Mouse (Mus musculus) right cerebral cortex, postnatal 25 days (tissue): ENCODE measurements at regions not wholly inside any gene's neighbourhood (a gene's known extent, or its start where the extent isn't known, plus 50 kb on each side); places are given as distances from the start of the nearest gene placed in this dataset.

Source experiments
- DNase-seq: peaks from one replicate; pipeline ENCODE4 v3.0.0; 2022

DNA sequence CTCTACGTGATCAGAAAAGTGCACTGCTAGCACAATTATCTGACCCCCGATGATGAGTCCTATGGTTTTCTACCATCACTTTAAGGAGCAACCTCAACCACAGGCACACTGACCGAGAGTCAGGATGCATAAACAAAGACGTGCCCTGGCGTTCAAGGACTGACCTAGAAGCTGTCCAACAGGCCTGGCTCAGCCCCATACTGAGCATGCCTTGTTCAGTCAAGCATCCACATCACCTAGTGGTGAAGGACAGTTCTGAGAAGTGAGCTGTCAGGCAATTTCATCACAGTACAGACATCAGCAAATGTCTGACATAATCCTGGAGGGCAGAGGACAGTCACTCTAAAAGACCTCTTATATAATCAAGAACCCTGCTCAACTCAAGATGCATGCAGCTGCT lies 81.5 kb upstream of the Elovl6 start:
- DNase-seq, result no peak

DNA sequence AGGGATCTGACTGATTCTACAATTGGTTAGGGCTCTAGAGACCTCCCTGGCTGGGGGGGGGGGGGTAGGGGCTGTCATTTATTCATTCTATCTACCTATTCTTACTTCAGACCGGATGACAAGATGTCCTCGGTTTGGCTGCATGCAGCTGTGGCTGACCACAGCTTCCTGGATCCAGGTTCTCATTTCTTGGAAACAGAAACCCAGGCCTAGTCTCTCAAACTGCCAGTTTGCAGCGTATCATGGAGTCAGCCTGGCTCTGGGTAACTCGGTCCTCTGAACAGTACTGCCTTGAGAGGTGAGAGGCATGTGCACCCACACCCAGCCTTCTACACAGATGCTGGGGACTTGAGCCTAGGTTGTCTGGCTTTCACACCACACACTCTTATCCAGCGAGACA lies 62.1 kb upstream of the Elovl6 start:
- DNase-seq, result no peak

DNA sequence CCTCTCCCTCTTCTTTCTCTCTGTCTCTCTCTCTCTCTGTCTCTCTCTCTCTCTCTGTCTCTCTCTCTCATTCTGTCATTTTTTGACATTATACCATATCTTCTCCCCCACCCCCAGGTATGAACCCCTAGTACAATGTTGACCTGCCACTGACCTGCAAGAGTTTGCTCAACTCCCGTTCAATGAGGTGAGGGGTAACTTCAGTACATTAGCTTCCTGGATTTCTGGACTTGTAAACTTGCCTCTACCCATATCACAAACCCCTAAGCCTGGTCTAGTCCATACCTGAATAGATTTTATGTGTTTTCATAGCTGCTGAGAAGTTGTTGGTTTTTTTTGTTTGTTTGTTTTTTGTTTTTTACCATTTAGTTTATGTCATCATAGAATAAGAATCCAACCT lies 60.8 kb upstream of the Elovl6 start:
- DNase-seq, result no peak

DNA sequence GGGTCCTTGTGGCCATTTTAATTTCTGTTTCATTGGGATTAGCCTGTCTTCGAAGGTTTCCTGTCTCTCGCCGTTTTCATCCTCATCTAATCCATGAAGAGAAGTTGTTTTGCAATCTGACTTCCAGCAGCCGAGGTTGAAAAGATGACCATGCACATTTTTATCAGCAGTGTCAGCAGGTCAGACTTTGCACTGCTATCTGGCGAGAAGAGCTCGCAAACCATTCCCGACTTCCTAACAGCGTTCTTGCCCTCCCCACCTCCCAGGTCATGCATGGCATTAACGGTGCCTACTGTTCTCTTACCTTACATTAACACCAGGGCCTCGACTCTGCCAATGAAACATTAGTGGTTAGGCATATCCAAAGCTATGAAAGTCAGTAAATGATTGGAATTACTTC lies 60.1 kb upstream of the Elovl6 start:
- no peak for DNase-seq

DNA sequence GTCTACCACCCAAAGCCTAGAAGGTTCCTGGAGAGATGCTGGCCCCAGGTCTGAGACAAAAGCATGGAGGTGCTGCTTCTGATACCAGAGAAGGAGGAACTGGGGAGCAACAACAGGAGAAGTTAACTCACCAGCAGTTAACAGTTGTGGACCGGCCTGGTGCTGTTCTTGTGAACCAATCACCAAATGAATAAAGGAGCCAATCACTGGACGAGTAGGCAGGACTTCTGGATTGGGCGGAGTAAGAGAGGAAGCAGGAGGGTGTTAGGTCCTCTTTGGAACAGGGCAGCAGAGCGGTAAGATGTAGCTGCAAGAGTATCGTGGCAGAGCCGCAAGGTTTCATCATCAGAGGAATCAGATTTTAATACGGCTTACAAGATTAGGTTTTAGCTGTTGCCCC lies 57.7 kb upstream of the Elovl6 start:
- no peak for DNase-seq

DNA sequence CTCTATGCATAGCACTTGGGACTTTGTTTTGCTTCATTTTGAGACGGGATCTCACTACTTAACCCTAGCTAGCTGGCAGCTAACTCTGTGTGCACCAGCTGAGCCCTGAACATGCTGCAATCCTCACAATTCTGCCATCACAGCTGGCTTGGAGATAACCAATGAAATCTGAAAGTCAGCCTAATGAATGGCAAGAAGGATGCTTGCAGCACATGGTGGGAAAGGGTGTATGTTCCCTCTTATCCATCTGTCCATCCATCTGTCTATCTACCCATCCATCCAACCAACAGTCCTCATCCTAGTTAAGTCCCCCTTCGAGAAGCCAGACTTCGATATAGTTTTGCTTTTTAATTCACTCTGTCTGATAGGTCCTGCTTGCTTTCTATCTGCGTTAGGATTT lies 55.9 kb upstream of the Elovl6 start:
- no peak for DNase-seq

DNA sequence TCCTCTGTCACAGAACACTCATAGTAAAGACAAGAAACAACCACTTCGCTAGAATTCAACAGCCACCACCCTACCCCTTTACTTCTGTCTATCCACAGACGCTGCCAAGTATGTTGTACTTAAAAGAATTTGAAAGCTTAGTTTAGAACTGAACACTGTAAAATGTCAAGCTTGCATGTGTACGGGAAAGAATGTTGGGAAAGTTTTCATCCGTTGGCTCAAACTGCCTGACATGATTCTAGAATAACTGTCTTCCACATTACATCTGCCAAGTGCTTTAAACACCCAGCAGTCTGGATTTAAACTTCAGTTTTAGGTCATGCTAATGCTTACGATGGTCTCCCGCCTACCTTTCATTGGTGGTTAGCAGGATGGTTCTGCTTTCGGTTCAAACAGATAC lies 54.1 kb upstream of the Elovl6 start:
- no peak for DNase-seq

DNA sequence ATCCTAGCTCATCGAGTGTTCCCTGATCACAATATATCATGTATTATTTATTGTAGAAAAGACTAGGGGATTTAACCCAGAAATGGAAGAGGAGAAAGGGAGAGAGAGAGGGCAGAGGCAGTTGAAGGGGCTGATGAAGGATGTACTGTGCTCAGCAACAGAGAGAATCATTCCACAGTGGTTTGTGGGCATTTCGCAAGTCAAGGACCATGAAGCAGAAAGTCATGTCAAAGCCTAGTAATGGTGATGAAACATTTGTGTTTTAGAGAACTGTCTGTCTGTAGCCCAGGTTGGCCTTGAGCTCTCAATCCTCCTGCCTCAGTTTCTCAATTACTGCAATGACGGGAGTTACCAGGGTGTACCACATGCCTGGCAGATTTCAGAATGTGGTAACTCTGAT lies 50.9 kb upstream of the Elovl6 start:
- DNase-seq, result no peak
